Mouse (Mus musculus): ENCODE measurements around the gene Pin1. TPM values are rescaled to one million over a fixed set of nuclear protein-coding genes. Genes with fewer than 3 reads are reported as not detected.

Pin1 gene
- 31.5 and 34.3 TPM in 2 replicates for polyA plus RNA-seq (2012; rRNA removed)

DNA sequence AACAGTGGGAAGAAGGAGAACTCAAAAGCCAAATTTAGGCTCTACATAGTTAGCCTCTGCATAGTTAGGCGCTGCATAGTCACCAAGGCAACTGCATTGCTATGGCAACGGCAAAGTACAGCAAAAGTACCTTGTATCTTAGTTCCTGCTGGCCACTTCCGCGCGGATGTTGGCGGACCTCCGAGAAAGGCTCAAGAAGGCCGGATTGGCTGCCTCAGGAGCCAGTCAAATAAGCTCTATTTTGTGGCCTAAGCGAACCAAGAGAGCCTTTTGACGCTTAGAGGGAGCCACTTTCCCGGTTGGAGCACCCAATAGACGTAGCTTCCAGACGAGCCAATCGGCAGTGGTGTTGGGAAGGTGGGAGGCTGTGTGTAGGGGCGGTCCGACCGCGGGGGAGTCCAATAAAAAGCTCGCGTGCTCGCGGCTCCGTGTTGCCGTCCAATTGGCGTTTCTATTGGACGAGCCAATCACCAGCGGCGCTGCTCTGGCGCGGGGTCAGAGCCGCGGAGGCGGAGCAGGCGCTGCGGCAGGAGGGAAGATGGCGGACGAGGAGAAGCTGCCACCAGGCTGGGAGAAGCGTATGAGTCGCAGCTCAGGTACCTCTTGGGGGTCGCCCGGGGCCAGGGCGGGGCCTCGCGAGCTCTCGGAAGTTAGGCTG is at the start of gene Pin1:
Gene Pin1 (plus strand): TSS at position 494 of the 658 bp plus-strand sequence.

DNA sequence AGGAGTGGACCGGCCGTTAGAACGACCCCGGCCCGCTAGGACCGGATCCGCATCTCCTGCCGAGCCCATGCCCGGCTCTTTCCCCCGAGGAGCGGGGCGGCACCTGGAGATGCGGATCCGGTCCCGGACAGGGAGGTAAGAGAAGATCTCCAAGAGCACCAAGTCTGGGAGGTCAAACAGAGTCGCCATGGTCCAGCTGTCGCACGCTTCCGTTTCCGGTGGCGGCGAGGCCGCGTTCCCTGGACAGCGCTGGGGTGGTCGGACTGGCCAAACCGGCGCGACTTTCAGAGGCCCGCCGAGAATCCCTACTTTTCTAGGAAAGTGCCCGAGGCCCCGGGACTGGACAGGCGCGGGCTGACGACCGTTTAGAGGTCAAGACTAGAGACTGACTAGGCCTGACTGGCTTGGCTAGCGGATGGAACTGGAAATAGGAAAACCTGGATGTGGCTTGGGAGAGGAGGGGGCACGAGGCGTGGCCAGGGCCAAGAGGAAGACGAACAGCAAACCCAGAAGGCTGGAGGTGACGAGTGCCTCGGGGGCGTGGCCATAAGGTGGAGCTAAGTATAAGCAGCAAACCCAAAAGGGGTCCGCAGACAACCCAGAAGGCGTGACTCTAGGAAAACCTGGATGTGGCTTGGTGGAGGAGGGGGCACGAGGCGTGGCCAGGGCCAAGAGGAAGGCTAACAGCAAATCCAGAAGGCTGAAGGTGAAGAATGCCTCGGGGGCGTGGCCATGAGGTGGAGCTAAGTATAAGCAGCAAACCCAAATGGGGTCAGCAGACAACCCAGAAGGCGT is 9.6 kb upstream of the Pin1 start, which contains the start of gene Ubl5:
Gene Ubl5 (plus strand): TSS at position 778 of the 795 bp plus-strand sequence.

GRCm38 (mm10) chr9:20644360-20645081 is 7.4 kb upstream of the Pin1 start, which contains the start of gene Fbxl12:
Gene Fbxl12 (minus strand): TSS chr9:20644767.

Other genes with a start within 250 kb of the Pin1 start
- gene Zfp26, start 191.9 kb upstream of the Pin1 start, polyA plus RNA-seq (2012; rRNA removed) = 14.4 and 14.9 TPM in 2 replicates
- 23.7 and 27.0 TPM in 2 replicates for gene Zfp426, start 159.3 kb upstream of the Pin1 start, polyA plus RNA-seq (2012; rRNA removed)
- gene Zfp266, start 130.7 kb upstream of the Pin1 start, polyA plus RNA-seq (2012; rRNA removed) = 47.0 and 57.0 TPM in 2 replicates
- gene Zfp846, start 70.8 kb upstream of the Pin1 start, polyA plus RNA-seq (2012; rRNA removed) = 23.8 and 24.6 TPM in 2 replicates
- gene Ubl5, start 9.2 kb upstream of the Pin1 start, polyA plus RNA-seq (2012; rRNA removed) = 557 and 739 TPM in 2 replicates
- gene Fbxl12, start 7.3 kb upstream of the Pin1 start, polyA plus RNA-seq (2012; rRNA removed) = 30.4 and 36.1 TPM in 2 replicates
- 102 TPM in 2 replicates for gene Olfm2, start 94.3 kb downstream of the Pin1 start, polyA plus RNA-seq (2012; rRNA removed)
- gene Col5a3, start 163.0 kb downstream of the Pin1 start, polyA plus RNA-seq (2012; rRNA removed) = 1.2 and 3.1 TPM in 2 replicates
- gene Rdh8, start 166.4 kb downstream of the Pin1 start, polyA plus RNA-seq (2012; rRNA removed) = not detected in 2 replicates
- gene A230050P20Rik, start 216.5 kb downstream of the Pin1 start, polyA plus RNA-seq (2012; rRNA removed) = 7.7 and 13.3 TPM in 2 replicates
- gene Angptl6, start 227.6 kb downstream of the Pin1 start, polyA plus RNA-seq (2012; rRNA removed) = 10.2 and 11.1 TPM in 2 replicates
- gene Ppan, start 236.1 kb downstream of the Pin1 start, polyA plus RNA-seq (2012; rRNA removed) = 82.3 and 91.6 TPM in 2 replicates
- gene Eif3g, start 246.5 kb downstream of the Pin1 start, polyA plus RNA-seq (2012; rRNA removed) = 151 and 160 TPM in 2 replicates